Mouse (Mus musculus): ENCODE results near the gene Caly.

- TF ChIP-seq POLR2A (IDR thresholded peaks at IDR 0.05; ENCODE audit: low read depth, low read length) (peak; percentile 23; the same call in 1 of the 2 replicates), CTCF (IDR thresholded peaks at IDR 0.05; ENCODE audit: extremely low read depth, insufficient read length, insufficient replicate concordance, low read depth, low read length) (0 out of 2 replicates have a peak, but pooled peaks have one; percentile 11)
These were observed 19.9 kb upstream of the Caly start, which contains the start of gene Fuom for GRCm38 (mm10) chr7:140101993-140102860.
